Mouse (Mus musculus) lung, adult 10 weeks (tissue): ENCODE measurements around the gene Zbtb37. TPM values are rescaled to one million over a fixed set of nuclear protein-coding genes. Genes with fewer than 3 reads are reported as not detected.

Experiments
- polyA plus RNA-seq: library from polyadenylated mRNA; stranded (reverse); fragments of 350-450 nt; fragmentation: Illumina TruSeq; extraction: RNeasy Lipid Tissue Mini Kit (QIAGEN cat#74804); gene quantifications from one replicate; pipeline ENCODE4 v1.2.3, GENCODE M21; 2014; ENCODE audit warnings: low read depth, low replicate concordance; ENCODE audit not compliant: insufficient read depth

Zbtb37 gene
- polyA plus RNA-seq, result 1.1 TPM

GRCm38 (mm10) chr1:161034435-161035280 lies at the start of gene Zbtb37:
Gene Zbtb37, minus strand, starts transcription at chr1:161034849.

GRCm38 (mm10) chr1:161070352-161071271 lies 36.0 kb upstream of the Zbtb37 start, which contains the start of the genes Dars2 and Cenpl:
Gene Dars2, minus strand, starts transcription at chr1:161070658.
Gene Cenpl, plus strand, starts transcription at chr1:161070713.

GRCm38 (mm10) chr1:160978071-160978735 lies 56.4 kb downstream of the Zbtb37 start, which contains the start of gene Serpinc1:
Gene Serpinc1, plus strand, starts transcription at chr1:160978585.

Other genes starting within 250 kb of the Zbtb37 start
- gene Rabgap1l, start 241.6 kb downstream of the Zbtb37 start, polyA plus RNA-seq, result 42.8 TPM
- gene Rc3h1, start 128.4 kb downstream of the Zbtb37 start, polyA plus RNA-seq, result 6.2 TPM
- 0.45 TPM for gene Serpinc1, start 56.3 kb downstream of the Zbtb37 start, polyA plus RNA-seq
- gene Dars2, start 35.8 kb upstream of the Zbtb37 start, polyA plus RNA-seq, result 7.2 TPM
- 3.5 TPM for gene Cenpl, start 35.9 kb upstream of the Zbtb37 start, polyA plus RNA-seq
- gene Klhl20, start 96.7 kb upstream of the Zbtb37 start, polyA plus RNA-seq, result 7.8 TPM
- 1.1 TPM for gene Ankrd45, start 107.8 kb upstream of the Zbtb37 start, polyA plus RNA-seq
- gene Tex50, start 124.5 kb upstream of the Zbtb37 start, polyA plus RNA-seq, result not detected
- gene Prdx6, start 216.4 kb upstream of the Zbtb37 start, polyA plus RNA-seq, result 1,114 TPM